Mouse (Mus musculus): ENCODE measurements around the gene Atp6v1b1.

The Atp6v1b1 gene

DNA sequence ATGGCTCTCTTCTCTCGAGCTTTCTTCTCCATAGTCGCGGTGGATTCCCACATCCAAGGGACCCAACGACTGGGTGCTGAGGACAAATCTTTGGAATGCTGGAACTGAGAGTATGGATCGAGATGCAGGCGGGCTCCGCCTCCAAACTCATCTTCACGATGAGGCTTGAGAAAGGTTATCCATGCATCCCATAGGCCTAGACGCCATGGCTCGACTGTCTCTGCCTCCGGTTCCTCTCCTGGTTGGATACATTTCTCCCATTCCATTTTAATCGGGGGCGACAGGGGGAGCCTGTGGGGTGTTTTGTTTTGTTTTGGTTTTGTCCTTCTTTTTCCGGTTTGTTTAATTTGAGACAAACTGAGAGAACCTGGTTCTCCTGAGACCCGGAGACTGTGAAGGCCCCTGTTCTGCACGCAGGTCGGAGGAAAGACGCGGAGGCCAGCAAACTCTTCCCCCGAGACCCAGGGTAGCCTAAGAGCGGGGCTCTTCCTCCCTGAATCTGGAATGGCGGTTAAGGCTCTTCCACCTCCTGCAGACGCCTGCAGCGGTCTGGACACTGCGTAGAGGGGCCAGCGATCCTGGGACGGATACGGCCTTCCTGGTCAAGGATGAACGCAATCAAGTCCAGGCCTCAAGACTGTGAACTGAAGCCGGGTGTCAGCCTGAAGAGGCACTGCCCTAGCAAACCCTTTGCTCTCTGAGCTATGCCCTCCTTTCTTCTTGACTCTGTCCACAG is 27.2 kb upstream of the Atp6v1b1 start:
- DNase-seq (ENCODE audit: low read depth, low spot score): no peak

DNA sequence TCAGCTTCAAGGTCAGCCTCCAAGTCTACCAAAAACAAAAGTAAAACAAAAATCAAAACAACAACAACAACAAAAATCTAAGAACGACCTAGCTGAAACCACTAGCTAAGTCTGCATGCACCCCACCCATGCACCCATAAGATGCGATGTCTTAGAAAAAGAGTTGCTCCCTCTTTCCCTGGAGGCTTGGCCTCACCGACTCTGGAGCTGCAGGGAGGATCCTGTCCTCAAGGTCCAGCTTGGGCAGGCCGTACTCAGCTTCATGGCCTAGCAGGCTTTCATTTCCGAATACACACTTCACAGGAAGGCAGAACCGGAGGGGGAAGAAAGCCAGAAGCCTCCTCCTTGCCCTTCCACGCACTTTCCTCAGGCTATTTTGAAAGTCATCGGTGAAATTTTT is 25.8 kb upstream of the Atp6v1b1 start:
- DNase-seq (ENCODE audit: low read depth, low spot score): no peak

DNA sequence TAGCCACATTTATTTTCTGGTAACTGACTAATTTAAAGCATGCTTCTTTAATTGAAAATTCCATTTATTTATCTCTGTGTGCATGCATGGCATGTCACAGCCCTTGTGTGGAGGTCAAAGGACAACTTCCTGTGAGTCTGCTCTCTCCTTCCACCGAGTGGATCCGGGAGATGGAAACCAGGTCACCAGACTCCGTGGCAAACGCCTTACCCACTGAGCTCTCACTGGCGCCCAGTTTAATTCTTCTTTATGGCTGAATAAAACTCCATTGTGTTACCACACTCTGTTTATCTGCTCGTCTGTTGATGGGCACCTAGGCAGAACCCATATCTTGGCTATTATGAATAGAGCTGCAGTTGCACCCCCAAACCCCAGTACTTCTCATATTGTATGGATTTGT is 20.3 kb upstream of the Atp6v1b1 start:
- DNase-seq (ENCODE audit: low read depth, low spot score): no peak

DNA sequence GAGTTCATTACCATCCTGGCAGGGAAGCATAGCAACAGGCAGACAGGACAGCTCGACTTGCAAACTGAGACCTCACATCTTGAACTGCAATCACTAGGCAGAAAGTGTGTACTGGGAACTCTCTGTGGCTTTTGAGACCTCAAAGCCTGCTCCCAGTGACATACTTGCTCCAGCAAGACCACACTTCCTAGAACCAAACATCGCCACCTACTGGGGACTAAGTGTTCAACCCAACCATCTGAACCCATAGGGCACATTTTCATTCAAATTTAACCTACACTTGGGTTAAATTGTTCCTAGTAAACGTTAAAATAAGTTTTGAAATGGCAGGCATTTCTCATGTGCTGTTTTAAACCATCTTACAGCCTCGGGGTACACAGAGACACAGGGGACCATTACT is 15.6 kb upstream of the Atp6v1b1 start:
- no peak for DNase-seq (ENCODE audit: low read depth, low spot score)

DNA sequence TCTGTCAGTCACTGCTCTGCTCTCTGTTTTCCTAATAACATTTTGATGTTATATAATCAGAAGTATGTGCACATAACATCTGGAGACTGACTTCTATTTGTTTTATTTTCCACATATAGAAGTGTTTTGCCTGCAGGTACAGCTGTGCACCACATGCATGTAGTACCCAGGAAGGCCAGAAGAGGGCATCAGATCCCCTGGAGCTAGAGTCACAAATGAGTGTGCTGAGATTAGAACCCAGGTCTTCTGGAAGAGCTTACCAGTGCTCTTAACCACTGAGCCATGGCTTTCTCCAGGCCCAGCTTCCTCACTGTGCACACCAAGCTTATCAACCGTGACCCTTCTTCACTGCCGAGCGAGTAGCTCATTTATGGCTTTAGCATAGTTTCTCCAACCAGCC is 14.3 kb upstream of the Atp6v1b1 start:
- DNase-seq (ENCODE audit: low read depth, low spot score): no peak

DNA sequence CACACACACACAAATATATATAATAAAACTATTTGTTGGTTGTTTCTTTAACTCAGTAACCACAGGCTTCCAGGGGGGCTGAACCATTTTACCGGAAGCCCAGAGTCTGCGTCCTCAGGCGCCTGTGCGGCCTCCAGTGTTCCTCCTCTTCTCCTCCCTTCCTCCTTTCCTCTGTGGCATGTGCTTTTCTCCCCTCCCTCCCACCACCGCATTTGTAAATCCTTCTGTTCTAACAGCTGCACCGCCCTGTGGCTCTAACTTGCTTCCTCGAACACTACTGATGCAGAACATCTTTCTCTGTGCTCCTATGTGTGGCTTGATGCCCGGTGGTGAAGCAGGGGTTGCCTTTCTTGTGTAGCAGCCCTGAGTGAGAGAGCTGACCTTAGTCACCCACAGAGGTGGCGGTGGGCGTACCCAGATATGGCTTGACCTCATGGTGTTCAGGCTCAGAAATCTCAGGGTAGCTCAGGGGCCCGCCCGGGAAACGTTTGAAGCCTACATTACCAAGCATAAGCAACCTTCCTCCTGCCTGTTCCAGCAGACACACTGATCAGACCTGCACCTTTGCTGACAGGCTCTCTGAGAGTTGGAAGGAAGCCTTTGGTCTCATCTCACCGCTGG is 13.3 kb upstream of the Atp6v1b1 start:
- DNase-seq (ENCODE audit: low read depth, low spot score): no peak

DNA sequence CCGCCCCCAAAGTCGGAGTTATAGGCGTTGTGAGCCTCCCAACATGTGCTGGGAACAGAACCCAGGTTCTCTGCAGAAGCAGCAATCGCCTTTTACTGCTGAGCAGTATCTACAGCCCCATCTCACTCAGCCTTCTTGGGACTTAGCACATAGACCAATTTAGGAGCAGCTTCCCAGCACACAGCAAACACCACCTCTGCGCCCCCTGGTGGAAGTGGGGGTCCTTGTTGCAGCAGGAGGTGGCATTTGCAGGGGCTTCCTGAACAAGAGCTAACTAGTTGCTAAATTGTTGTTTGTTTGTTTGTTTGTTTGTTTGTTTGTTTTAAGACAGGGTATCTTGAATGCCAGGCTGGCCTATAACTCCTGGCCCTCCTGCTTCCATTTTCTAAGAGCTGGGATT is 11.7 kb upstream of the Atp6v1b1 start:
- DNase-seq (ENCODE audit: low read depth, low spot score): no peak

DNA sequence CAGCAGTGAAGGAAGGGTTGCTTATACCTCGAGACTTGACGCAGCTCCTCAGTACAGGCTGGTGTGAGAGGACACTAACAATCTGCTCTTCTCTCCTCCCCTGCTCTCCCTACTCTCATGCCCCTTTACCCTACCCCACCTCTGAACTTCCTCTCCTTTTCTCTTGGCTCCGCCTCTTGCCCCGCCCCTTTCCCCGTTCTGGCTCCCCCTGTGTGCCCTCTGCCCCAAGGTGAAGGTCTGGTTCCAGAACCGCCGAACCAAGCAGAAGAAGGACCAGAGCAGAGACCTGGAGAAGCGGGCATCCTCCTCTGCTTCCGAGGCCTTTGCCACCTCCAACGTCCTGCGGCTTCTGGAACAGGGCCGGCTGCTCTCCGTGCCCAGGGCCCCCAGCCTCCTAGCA is 5.5 kb upstream of the Atp6v1b1 start:
- no peak for DNase-seq (ENCODE audit: low read depth, low spot score)

DNA sequence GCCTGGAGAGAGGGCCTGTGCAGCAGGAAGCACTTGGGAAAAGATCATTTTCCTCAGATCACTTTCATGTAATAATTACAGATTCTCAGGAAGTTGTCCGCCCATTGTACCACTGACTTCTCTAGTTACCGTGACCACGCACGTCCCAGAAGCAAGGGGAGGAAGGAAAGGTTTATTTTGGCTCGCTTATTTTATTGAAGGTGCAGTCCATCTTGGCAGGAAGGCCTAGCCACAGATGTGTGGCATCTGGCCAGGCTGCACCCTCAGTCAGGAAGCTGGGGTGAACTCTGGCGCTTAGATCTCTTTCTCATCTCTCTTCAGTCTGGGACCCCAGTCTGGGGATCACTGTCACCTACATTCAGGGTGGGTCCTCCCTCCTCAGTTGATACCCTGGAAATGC is 4.2 kb upstream of the Atp6v1b1 start:
- DNase-seq (ENCODE audit: low read depth, low spot score): no peak

DNA sequence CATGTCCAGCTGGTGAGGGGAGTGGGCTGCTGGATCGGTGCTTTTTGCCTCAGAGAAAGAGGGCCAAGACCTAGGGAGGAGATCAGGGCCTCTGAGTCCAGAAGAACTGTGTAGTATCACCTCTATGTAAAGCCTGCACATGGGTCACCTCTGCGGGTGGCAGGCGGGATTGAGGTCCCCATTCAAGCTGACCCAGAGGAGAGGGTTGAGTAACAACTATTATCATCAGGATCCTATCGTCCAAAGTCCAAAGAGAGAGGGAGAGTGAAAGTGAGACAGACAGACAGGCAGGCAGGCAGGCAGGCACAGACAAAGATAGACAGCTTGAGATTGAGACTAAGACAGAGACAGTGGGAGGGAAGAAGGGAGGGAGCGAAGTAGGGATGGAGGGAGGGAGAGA is 422 bp downstream of the Atp6v1b1 start:
- DNase-seq (ENCODE audit: low read depth, low spot score): no peak

DNA sequence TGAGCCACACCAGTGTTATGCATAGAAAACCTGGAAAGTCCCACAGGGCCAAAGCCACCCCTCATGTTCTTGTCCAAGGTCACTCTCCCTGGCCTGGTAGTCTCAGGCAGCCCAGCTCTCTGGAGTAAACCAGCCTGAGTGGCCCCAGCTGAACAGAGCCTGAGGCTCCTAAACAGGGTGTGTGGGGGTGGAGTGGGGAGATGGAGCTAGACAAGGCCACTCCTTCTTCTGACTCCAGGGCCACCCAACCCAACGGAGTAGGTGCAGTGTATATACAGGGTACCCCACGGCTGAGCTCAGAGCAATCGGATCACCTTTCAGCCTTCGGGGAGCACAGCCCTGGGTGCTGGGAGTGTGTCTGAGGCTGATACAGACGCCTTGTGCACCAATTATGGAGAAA is 1.3 kb downstream of the Atp6v1b1 start:
- no peak for DNase-seq (ENCODE audit: low read depth, low spot score)

DNA sequence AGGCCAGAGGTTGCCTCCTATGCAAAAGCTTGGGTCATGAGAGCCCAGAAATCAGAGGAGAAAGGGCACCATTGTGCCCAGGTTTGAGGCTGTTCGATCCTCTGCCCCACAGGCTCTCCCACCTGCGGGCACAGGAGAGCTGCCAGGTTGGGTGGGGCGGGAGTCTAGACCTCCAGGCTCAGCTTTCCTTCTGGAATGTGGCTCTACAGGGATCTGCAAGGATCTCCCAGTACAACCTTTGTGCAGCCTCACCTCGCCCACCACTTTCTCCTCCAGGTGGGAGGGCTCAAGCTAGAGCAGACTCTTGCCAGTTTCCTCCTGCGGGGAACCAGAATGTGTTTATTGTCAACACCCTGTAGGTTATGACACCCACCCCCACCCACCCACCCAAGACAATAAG is 1.8 kb downstream of the Atp6v1b1 start:
- DNase-seq (ENCODE audit: low read depth, low spot score): no peak

DNA sequence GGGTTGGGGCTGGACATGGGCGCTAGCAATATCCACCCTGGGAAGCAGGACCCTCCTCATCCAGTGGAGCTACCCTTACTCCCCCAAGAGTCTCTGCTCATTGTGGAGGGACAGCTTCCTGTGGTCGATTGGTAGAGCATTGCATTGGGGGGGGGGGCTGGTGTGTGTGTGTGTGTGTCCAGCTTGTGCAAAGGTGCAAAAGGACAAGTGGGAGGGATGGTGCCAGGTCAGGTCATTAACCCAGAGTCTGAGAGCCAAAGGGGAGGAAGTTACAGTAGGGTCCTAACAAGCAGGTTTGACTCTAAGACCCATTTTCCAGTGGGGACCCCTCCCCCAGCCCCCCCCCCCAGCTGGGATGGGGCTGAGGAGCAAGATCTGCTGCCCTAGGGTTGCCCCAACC is 2.7 kb downstream of the Atp6v1b1 start:
- DNase-seq (ENCODE audit: low read depth, low spot score): no peak

DNA sequence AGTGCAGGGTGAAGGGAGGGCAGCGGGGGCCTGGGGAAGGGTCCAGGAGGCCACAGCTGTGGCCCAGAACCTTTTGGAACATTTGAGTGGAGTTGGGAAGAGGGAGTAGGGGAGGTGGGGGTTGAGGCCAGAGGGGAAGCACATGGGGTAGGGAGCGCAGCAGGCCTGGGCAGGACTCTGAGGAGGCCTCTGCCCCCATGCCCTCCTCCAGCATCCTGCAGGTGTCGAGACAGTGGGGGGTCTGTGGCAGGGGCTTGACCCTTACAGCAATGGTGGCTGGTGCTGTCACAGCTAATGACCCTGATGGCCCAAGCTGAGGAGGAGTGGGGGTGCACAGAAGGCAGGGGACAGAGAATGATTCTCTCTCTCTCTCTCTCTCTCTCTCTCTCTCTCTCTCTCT is 6.5 kb downstream of the Atp6v1b1 start:
- DNase-seq (ENCODE audit: low read depth, low spot score): no peak

DNA sequence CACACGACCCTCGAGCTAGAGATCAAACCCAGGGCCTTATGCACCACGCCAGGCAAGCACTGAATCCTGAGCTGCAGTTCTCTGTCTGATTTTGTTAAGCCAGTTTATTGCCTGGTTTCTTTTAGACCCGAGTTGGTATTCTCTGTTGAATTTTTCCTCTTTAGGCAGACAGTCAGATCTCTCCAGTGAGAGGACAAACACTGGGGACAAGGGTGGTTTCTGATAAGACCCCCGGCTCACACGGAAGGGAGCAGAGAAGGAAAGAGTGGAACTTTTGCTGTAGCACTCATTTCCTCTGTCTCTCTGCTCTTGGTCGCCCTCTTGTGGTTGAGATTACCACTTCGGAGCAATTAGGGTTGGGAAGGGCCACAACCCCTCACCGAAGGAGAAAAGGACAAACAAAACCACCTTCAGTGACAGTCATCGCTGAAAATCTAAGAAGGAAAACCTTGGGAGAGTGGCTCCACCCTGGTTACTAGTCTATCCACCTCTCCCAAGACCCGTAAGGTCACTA is 7.4 kb downstream of the Atp6v1b1 start:
- no peak for DNase-seq (ENCODE audit: low read depth, low spot score)

DNA sequence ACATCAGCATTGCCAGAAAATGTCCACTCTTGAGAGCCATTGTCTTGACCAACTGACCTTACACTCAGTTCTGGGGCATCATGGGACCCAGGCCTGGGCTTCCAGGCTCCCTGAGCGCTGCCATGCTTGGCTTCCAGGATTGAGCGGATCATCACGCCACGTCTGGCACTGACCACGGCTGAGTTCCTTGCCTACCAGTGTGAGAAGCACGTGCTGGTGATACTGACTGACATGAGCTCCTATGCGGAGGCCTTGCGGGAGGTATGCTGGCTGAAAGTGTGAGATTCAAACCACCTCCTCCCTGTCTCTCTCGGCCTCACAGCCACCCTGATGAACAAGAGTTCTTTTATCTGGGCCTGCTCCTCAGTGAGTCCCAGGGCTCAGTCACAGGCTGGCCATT is 13.3 kb downstream of the Atp6v1b1 start:
- no peak for DNase-seq (ENCODE audit: low read depth, low spot score)

DNA sequence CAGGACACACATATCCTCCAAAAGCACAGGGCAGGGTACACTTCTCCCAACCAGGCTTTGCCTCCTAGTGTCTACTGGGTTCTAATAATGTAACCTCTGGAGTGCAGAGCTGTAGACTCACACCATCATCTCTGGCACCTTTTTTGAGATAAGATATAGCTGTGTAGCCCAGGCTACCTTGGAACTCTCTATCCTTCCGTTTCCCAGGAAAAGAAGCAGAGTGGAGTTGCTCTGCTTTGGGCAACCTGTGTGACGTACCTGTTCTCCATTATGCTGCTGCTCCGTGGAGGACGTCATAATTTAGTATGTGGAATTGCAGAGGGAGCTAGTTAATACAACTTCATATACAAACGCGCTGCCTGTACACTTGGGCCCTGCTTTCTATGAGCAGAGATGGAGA is 19.6 kb downstream of the Atp6v1b1 start, which contains the start of gene Ankrd53:
Gene Ankrd53 (plus strand): TSS at position 301 of the 400 bp plus-strand sequence.
- no peak for DNase-seq (ENCODE audit: low read depth, low spot score)

DNA sequence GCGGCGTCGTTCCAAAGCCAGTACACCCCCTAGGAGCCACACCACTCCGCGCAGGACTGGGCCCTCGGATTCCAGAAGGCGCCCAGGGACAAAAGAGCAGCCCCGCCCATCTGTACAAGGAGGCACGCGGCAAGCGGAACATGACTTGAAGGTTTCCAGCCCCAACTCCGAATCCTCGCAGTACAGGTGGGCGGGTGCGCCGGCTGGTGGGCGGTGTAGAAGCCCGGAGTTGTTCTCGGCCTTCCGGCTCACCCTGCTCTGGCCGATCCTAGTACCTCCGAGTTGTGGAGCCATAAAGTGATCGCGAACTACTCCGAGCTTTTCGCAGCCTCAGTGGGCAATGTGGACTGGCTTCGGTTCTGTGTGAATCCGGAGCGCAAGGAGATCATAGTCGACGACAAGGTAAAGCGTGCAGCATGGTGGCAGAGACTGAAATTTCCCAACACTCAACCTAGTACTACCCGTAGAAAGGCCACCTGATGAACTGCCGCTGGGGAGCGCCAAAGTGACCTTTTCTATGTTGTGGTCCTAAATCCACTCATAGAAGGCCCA is 20.2 kb downstream of the Atp6v1b1 start:
- DNase-seq (ENCODE audit: low read depth, low spot score): no peak

DNA sequence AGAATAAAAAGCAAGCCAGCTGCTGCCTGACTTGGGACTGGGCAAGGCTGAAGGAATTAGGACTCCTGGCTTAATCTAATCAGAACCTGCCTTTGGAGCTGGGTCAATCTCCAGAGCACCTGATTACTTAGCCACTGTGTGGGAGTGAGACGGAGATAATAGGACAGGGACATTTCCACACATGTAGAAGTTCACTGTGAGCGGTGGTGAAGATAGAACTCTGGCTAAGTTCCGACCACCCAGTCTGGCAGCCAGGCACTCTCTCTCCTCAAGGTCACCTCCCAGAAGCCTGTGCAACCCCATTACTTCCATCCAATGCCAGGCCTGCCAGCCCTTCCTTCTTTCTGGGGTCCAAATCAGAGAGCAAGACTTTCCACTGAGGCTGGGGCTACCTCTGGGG is 24.2 kb downstream of the Atp6v1b1 start:
- no peak for DNase-seq (ENCODE audit: low read depth, low spot score)

DNA sequence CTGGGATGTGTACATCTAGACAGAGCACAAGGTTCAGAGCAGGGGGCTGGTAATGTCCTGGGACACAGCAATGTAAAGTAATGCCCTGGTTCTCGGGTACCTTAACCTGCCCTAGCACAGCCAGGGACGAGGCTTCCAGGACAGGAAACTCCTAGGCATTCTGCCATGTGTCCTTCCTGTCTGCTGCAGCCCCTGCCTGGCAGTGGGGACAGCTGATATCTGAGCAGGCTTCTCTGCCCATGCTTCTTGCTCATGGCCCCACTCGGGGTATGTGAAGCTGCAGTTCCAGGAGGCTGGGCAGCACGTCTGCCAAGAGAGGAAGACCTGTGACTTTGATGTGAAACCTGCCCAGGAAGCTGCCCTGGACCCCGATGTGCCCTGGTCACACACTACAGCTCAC is 25.7 kb downstream of the Atp6v1b1 start:
- DNase-seq (ENCODE audit: low read depth, low spot score): no peak

DNA sequence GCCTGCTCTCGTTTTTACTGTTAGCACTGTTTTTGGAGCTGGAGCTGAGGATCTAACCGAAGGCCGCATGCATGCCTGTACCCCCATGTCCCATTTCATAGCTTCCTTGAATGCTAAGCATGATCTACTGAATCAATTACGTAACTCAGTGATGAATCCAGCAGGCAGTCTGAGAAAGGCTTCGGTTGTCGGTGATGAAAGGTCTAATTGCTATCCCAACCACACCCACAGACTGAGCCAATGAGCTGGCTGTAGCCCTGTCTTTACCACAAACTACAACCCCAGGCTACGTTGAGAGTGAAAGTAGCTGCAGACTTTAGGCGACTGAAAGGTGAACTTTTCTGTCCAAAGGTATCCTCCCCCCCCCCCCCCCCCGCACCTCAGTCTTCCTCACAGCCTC is 31.3 kb downstream of the Atp6v1b1 start:
- DNase-seq (ENCODE audit: low read depth, low spot score): no peak

DNA sequence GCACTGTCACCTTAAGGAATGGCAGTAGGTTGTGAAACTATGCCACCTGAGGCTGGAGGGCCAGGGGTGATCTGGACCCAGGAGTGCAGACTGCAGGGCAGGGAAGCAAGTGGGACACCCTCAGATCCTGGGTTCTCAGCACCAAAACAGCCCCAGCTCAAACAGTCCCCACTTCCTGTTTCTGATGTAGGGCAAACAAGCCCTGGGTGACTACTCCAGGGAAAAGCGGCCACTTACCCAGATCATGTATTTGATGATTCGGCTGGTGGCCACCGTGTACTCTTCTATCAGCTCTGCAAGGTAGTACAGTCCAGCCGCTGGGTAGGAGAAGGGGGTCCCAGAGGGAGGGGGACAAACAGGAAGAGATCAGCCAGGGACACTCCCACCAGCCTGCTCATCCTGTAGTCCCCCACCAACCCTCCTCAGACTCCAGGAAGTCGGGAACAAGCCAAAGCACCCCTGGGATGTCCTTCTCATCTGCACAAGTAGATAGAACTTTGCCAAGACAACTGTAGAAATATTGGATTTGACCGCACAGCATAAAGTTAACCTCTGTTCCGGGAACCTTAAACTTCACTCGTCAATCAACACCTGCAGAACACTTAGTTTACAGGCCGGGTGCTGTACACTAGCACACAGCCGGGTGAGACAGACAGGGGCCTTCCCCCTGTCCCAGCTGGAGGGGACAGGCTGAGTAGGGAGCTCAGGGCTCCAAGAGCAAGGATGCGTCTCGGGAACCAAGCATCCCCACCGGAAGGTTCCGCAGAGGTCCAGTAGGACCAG is 32.2 kb downstream of the Atp6v1b1 start:
- DNase-seq (ENCODE audit: low read depth, low spot score): no peak
